Mouse (Mus musculus): ENCODE data around the gene Tspan15.

DNA sequence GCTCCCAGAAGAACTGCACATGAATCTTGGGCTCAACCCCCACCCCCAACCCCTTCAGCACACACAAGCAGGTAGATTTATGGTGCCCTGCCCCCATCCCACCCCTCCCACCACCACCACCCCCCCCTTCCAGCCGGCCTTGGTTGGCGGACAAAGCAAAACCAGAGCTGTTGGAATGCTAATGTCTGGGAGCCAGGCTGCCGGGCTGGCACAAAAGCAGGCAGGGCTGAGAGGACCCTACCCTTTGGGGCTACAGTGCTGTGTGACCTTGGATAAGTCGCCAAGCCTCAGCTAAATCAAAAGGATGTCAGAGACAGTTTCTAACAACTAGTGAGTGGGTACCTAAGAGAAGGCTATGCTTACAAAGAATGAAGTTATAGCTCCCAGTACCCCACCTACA lies 93.9 kb downstream of the Tspan15 start:
- TF ChIP-seq POLR2A (IDR thresholded peaks at IDR 0.05; ENCODE audit: control insufficient read depth in 1 of 2, insufficient read depth in 1 of 2, low read depth in 1 of 2, low read length in 2 of 2, poor library complexity in 1 of 2) = no peak
- no peak for TF ChIP-seq MAZ (IDR thresholded peaks at IDR 0.05; ENCODE audit: low read depth, low read length)
- no peak for TF ChIP-seq TAL1 (IDR thresholded peaks at IDR 0.05; ENCODE audit: low read length)
- TF ChIP-seq CTCF (IDR thresholded peaks at IDR 0.05 in 2 of 3, conservative IDR thresholded peaks at IDR 0.05 in 1 of 3; ENCODE audit: control insufficient read depth in 1 of 3, insufficient read depth in 1 of 3, low read depth in 2 of 3, low read length in 3 of 3, poor library complexity in 1 of 3, severe bottlenecking in 1 of 3) = no peak
- TF ChIP-seq E2F4 (IDR thresholded peaks at IDR 0.05; ENCODE audit: borderline replicate concordance, low read depth, low read length) = no peak
- no peak for TF ChIP-seq EP300 (IDR thresholded peaks at IDR 0.05; ENCODE audit: low read depth in 1 of 2, low read length in 2 of 2)
- no peak for TF ChIP-seq MYC (IDR thresholded peaks at IDR 0.05; ENCODE audit: low read depth, low read length)
- TF ChIP-seq KAT2A (conservative IDR thresholded peaks at IDR 0.05; ENCODE audit: low read depth, low read length) = no peak
- TF ChIP-seq TCF12 (IDR thresholded peaks at IDR 0.05; ENCODE audit: low read depth, low read length) = no peak
- TF ChIP-seq MXI1 (IDR thresholded peaks at IDR 0.05; ENCODE audit: low read depth, low read length) = no peak
- no peak for TF ChIP-seq HCFC1 (IDR thresholded peaks at IDR 0.05; ENCODE audit: low read depth, low read length)
- TF ChIP-seq POLR2AphosphoS2 (IDR thresholded peaks at IDR 0.05; ENCODE audit: low read length) = no peak
- no peak for TF ChIP-seq BHLHE40 (IDR thresholded peaks at IDR 0.05; ENCODE audit: borderline replicate concordance, low read depth, low read length)
- no peak for TF ChIP-seq JUND (IDR thresholded peaks at IDR 0.05; ENCODE audit: low read depth, low read length)

Data from MEL (cell line).